Mouse (Mus musculus) erythroblast, embryonic 14.5 days (primary cell): ENCODE results near the gene Gnb2. TPM values are rescaled to one million over a fixed set of nuclear protein-coding genes. Genes with fewer than 3 reads are reported as not detected.

Experiments
- H3K27me3 ChIP-seq: 2 replicates; pipeline ENCODE4 v1.6.1; 2012; ENCODE audit warnings: inconsistent platforms; ENCODE audit not compliant: control insufficient read depth
- H3K36me3 ChIP-seq: 2 replicates; pipeline ENCODE4 v1.6.1; 2012; ENCODE audit warnings: mild to moderate bottlenecking, inconsistent platforms; ENCODE audit not compliant: control insufficient read depth
- H3K4me1 ChIP-seq: 2 replicates; pipeline ENCODE4 v1.6.1; 2012; ENCODE audit warnings: inconsistent platforms; ENCODE audit not compliant: control insufficient read depth
- H3K4me3 ChIP-seq: replicated peaks from 2 replicates; pipeline ENCODE3; 2012; ENCODE audit warnings: moderate library complexity, mild to moderate bottlenecking, inconsistent platforms
- H3K9me3 ChIP-seq: 2 replicates; pipeline ENCODE4 v1.6.1; 2012; ENCODE audit warnings: low read length, inconsistent platforms, mixed read lengths; ENCODE audit not compliant: control insufficient read depth
- GATA1 ChIP-seq: IDR thresholded peaks from 2 replicates; pipeline ENCODE4 v1.6.1; 2012; ENCODE audit warnings: low read length, inconsistent platforms, mixed read lengths
- TAL1 ChIP-seq: IDR thresholded peaks from 3 replicates; pipeline ENCODE4 v1.6.1; 2012; ENCODE audit warnings: low read length, inconsistent platforms, mixed read lengths
- polyA plus RNA-seq: library from polyadenylated mRNA; stranded (reverse); fragments of >175 nt; gene quantifications from 2 replicates; pipeline ENCODE4 v1.2.3, GENCODE M21; 2012

Gnb2 gene
- polyA plus RNA-seq, 1 experiment = 59.2 TPM

- Histone ChIP-seq H3K4me1 (peaks cover 59% of the 10 kb centered on the region), H3K36me3 (peaks cover 20% of the 10 kb centered on the region), H3K27me3 (no peaks in the 10 kb centered on the region), H3K9me3 (no peaks in the 10 kb centered on the region; the same call in 1 of the 2 replicates), H3K4me3 (no peak overlapping the region)
- TF ChIP-seq TAL1 = no peak
These were observed 35.0 kb upstream of the Gnb2 start for GRCm38 (mm10) chr5:137568223-137568798.

GRCm38 (mm10) chr5:137566416-137566815, 33.1 kb upstream of the Gnb2 start:
- peaks cover 4% of the 10 kb centered on the region for H3K36me3 ChIP-seq
- peaks cover 42% of the 10 kb centered on the region for H3K4me1 ChIP-seq
- TF ChIP-seq TAL1 = no peak
- no peak for TF ChIP-seq GATA1
- no peaks in the 10 kb centered on the region; the same call in 1 of the 2 replicates for H3K9me3 ChIP-seq
- H3K4me3 ChIP-seq = no peak overlapping the region
- peaks cover 8% of the 10 kb centered on the region for H3K27me3 ChIP-seq

- H3K9me3 ChIP-seq = no peaks in the 10 kb centered on the region; the same call in 1 of the 2 replicates
- TF ChIP-seq TAL1 = no peak
- no peak for TF ChIP-seq GATA1
- peaks cover 13% of the 10 kb centered on the region for H3K27me3 ChIP-seq
- H3K4me1 ChIP-seq = peaks cover 35% of the 10 kb centered on the region
- H3K4me3 ChIP-seq = no peak overlapping the region
- no peaks in the 10 kb centered on the region for H3K36me3 ChIP-seq
These were observed 32.4 kb upstream of the Gnb2 start for GRCm38 (mm10) chr5:137565744-137566143.

GRCm38 (mm10) chr5:137562965-137563364, 29.7 kb upstream of the Gnb2 start:
- TF ChIP-seq TAL1 (no peak), GATA1 (no peak)
- Histone ChIP-seq H3K4me3 (no peak overlapping the region), H3K9me3 (no peaks in the 10 kb centered on the region), H3K36me3 (no peaks in the 10 kb centered on the region), H3K27me3 (peaks cover 39% of the 10 kb centered on the region), H3K4me1 (peaks cover 7% of the 10 kb centered on the region)

GRCm38 (mm10) chr5:137561556-137561955, 28.2 kb upstream of the Gnb2 start:
- Histone ChIP-seq H3K27me3 (peaks cover 42% of the 10 kb centered on the region), H3K4me1 (no peaks in the 10 kb centered on the region), H3K4me3 (no peak overlapping the region), H3K9me3 (no peaks in the 10 kb centered on the region), H3K36me3 (no peaks in the 10 kb centered on the region)
- no peak for TF ChIP-seq GATA1
- no peak for TF ChIP-seq TAL1

- Histone ChIP-seq H3K9me3 (peaks cover 7% of the 10 kb centered on the region), H3K4me3 (no peak overlapping the region), H3K36me3 (no peaks in the 10 kb centered on the region), H3K27me3 (peaks cover 66% of the 10 kb centered on the region), H3K4me1 (peaks cover 6% of the 10 kb centered on the region)
- TF ChIP-seq GATA1 = no peak
- TF ChIP-seq TAL1 = no peak
These were observed 20.6 kb upstream of the Gnb2 start for GRCm38 (mm10) chr5:137553898-137554297.

DNA sequence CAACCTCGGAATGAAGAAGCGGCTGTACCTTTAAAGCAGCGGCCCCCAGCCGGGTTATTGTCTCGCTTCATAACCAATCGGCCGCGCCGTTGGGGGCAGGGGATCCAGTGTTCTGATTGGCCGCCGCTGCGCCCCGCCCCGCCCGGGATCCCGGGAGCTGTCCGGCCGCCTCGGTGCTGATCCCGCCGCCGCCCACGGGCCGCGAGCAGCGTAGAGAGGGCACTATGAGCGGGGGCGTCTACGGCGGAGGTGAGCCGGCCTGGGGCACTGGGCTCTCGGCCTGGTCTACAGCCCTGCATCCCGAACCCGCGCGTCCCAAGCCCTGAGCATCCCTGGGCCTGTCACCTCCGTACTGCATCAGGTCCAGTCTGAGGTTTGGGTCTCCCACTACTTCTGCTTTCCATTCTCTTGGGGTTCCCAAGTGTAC, 20.1 kb upstream of the Gnb2 start, which contains the start of gene Actl6b:
Gene Actl6b (plus strand): TSS at position 107 of the 427 bp plus-strand sequence.
- Histone ChIP-seq H3K4me3 (no peak within 1 kb of the TSS), H3K4me1 (peaks cover 6% of the 10 kb centered on the region), H3K9me3 (peaks cover 7% of the 10 kb centered on the region), H3K36me3 (no peaks in the 10 kb centered on the region), H3K27me3 (peaks cover 63% of the 10 kb centered on the region)
- no peak for TF ChIP-seq TAL1
- TF ChIP-seq GATA1 = no peak

DNA sequence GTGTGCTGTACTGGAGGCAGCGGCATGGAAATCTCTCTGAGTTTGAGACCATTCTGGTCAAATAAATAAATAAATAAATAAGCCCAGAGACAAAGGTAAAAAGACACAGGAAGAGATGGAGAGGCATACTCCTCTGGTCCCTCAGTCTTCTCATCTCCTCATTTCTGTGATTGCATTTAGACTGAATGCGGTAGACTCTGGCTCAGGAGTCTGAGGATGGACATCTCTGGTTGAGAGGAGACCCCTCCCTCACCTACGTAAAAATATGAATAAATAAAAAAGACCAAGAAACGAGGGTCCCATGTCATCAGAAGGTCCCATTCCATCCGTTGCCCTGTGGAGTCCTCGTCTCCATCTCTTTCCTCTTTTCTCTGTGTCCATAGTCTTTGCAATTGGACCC, 19.7 kb upstream of the Gnb2 start:
- H3K27me3 ChIP-seq = peaks cover 58% of the 10 kb centered on the region
- H3K4me3 ChIP-seq = no peak overlapping the region
- no peak for TF ChIP-seq TAL1
- no peak for TF ChIP-seq GATA1

GRCm38 (mm10) chr5:137551119-137551518, 17.8 kb upstream of the Gnb2 start:
- Histone ChIP-seq H3K4me3 (no peak overlapping the region), H3K9me3 (peaks cover 5% of the 10 kb centered on the region), H3K27me3 (peaks cover 53% of the 10 kb centered on the region), H3K4me1 (peaks cover 6% of the 10 kb centered on the region), H3K36me3 (no peaks in the 10 kb centered on the region)
- TF ChIP-seq TAL1 (no peak), GATA1 (no peak)

More for the DNA sequence above, 19.7 kb upstream of the Gnb2 start:
- peaks cover 6% of the 10 kb centered on the region for H3K4me1 ChIP-seq
- H3K9me3 ChIP-seq = peaks cover 7% of the 10 kb centered on the region
- H3K36me3 ChIP-seq = no peaks in the 10 kb centered on the region

- TF ChIP-seq GATA1 = no peak
- no peak for TF ChIP-seq TAL1
- H3K27me3 ChIP-seq = peaks cover 46% of the 10 kb centered on the region
- H3K36me3 ChIP-seq = no peaks in the 10 kb centered on the region
- no peak overlapping the region for H3K4me3 ChIP-seq
- no peaks in the 10 kb centered on the region for H3K9me3 ChIP-seq
- peaks cover 6% of the 10 kb centered on the region for H3K4me1 ChIP-seq
These were observed 16.5 kb upstream of the Gnb2 start for GRCm38 (mm10) chr5:137549840-137550239.
